Mouse (Mus musculus) hindbrain, embryonic 16.5 days (tissue): ENCODE measurements around the gene Rbpj. TPM values are rescaled to one million over a fixed set of nuclear protein-coding genes. Genes with fewer than 3 reads are reported as not detected.

ENCODE experiments used
- ATAC-seq: fragments of 200-750 bp; cut with Nextera tagmentation; 2 replicates; pipeline ENCODE4 v1.8.0; 2017; ENCODE audit warnings: moderate TSS enrichment, moderate library complexity
- H3K27ac ChIP-seq: fragments of 300-500 bp; sonication (generic); 2 replicates; pipeline ENCODE4 v1.5.1; 2014; ENCODE audit warnings: low read depth, mild to moderate bottlenecking, control low read depth, low read length, moderate library complexity
- H3K27me3 ChIP-seq: fragments of 300-500 bp; sonication (generic); replicated peaks from 2 replicates; pipeline ENCODE4 v1.6.1; 2014; ENCODE audit warnings: low read length; ENCODE audit not compliant: control insufficient read depth, insufficient read depth
- H3K36me3 ChIP-seq: fragments of 300-500 bp; sonication (generic); 2 replicates; pipeline ENCODE4 v1.6.1; 2014; ENCODE audit warnings: mild to moderate bottlenecking, low read length, moderate library complexity, mixed read lengths; ENCODE audit not compliant: control insufficient read depth, insufficient read depth
- H3K4me1 ChIP-seq: fragments of 300-500 bp; sonication (generic); 2 replicates; pipeline ENCODE4 v1.6.1; 2014; ENCODE audit warnings: low read depth, low read length; ENCODE audit not compliant: control insufficient read depth, insufficient read depth
- H3K4me2 ChIP-seq: fragments of 300-500 bp; sonication (generic); 2 replicates; pipeline ENCODE4 v1.6.1; 2014; ENCODE audit warnings: mild to moderate bottlenecking, low read length, control low read depth, moderate library complexity
- H3K4me3 ChIP-seq: fragments of 300-500 bp; sonication (generic); 2 replicates; pipeline ENCODE4 v1.5.1; 2014; ENCODE audit warnings: mild to moderate bottlenecking, low read length, control low read depth, moderate library complexity
- H3K9ac ChIP-seq: fragments of 300-500 bp; sonication (generic); 2 replicates; pipeline ENCODE4 v1.6.1; 2014; ENCODE audit warnings: low read depth, mild to moderate bottlenecking, control low read depth, low read length, moderate library complexity
- H3K9me3 ChIP-seq: fragments of 300-500 bp; sonication (generic); 2 replicates; pipeline ENCODE4 v1.6.1; 2014; ENCODE audit warnings: mild to moderate bottlenecking, low read length, moderate library complexity; ENCODE audit not compliant: control insufficient read depth
- WGBS: fragments of 180-500 bp; shearing (Covaris S2); extraction: QIAGEN DNeasy Blood & Tissue Kit; methylation state at CpG from one replicate; pipeline ENCODE4 v1.1.7; 2014; 5-methylcytosine and 5-hydroxymethylcytosine counted together
- polyA plus RNA-seq: library from polyadenylated mRNA; unstranded; fragments of >200 nt; fragmentation: Nextera tagmentation; extraction: Ambion mirVana; gene quantifications from 2 replicates; pipeline ENCODE4 v1.2.1, GENCODE M21; 2015

Rbpj gene
- polyA plus RNA-seq, 1 experiment from 2014 or later: 19.8 TPM

DNA sequence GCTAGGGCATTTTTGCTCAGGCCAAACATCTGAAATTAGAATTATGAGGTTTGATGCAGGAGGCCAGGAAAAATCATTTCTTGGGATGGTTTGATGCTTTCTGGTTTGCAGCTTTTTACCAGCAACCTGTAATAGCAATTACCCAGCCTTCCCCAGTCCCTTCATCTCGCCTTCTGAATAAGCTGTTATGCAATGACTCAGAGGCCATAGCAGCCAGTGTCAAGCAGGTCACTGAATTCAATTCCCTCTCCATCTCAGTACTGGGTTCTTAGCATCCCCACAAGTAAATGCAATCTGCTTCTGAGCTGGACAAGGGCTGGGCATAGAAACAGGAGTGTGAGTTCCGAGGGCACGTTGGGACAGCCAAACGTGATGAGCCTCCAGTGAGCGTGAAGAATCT lies 13.9 kb downstream of the Rbpj start:
- no peak overlapping the region for H3K4me2 ChIP-seq
- H3K27ac ChIP-seq: no peak overlapping the region
- 71% methylated on average over 5 of the region's 5 CpGs for whole genome bisulfite sequencing
- no peaks in the 10 kb centered on the region for H3K27me3 ChIP-seq
- no peak overlapping the region for H3K4me3 ChIP-seq
- H3K36me3 ChIP-seq: no peaks in the 10 kb centered on the region
- H3K4me1 ChIP-seq: no peaks in the 10 kb centered on the region
- no peak overlapping the region for H3K9ac ChIP-seq
- no peak for ATAC-seq
- no peaks in the 10 kb centered on the region for H3K9me3 ChIP-seq

DNA sequence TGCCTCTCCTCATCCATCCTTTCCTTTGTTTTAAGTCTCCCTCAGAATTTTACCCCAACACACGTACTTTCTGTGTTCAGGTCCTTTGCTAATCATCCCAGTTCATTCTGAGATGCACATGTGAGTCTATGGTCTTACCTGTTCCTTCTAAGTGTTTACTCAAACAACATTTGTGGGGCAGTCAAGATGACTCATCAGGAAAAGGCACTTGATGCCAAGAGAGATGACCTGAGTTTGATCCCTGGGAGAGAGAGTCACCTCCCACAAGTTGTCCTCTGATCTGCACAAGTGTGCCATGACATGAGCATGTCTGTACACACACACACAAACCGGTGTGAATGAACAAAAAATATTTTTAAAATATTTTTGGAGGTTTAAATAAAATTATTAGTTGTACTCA lies 15.1 kb downstream of the Rbpj start:
- Histone ChIP-seq H3K9ac (no peak overlapping the region), H3K4me2 (no peak overlapping the region), H3K27ac (no peak overlapping the region), H3K4me3 (no peak overlapping the region), H3K36me3 (no peaks in the 10 kb centered on the region), H3K9me3 (no peaks in the 10 kb centered on the region), H3K27me3 (no peaks in the 10 kb centered on the region), H3K4me1 (no peaks in the 10 kb centered on the region)
- WGBS: 91% methylated on average over 2 of the region's 2 CpGs
- ATAC-seq: no peak

DNA sequence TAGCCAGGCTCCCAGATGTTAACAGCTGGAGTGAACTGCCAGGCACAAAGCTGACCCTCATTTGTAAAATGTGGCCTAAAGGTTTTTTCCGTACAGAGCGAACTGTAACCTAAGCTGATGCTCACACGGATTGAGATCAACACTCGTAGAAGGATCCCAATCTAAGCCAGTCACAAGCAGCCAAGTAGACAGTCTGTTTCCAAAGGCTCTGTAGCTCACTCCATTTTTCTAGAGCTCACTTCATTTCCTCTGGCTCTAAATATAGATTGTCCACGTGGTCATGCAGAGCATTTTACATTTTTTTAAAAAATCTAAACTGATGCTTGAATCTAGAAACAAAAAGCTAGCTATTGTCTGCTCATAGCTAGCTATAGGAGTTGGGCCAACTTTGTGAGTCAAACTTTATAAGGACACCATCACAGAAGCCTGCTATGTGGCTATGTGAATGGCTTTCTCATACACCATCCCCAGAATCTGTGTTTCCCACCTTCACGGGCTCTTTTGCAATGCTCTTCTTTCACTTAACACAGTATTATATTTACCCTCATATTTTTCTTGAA lies 19.2 kb downstream of the Rbpj start:
- H3K36me3 ChIP-seq: no peaks in the 10 kb centered on the region
- H3K27ac ChIP-seq: no peak overlapping the region
- H3K4me2 ChIP-seq: no peak overlapping the region
- ATAC-seq: no peak
- no peak overlapping the region for H3K9ac ChIP-seq
- H3K4me1 ChIP-seq: no peaks in the 10 kb centered on the region
- H3K27me3 ChIP-seq: no peaks in the 10 kb centered on the region
- H3K9me3 ChIP-seq: no peaks in the 10 kb centered on the region
- H3K4me3 ChIP-seq: no peak overlapping the region
- WGBS: 83% methylated on average over 6 of the region's 6 CpGs

DNA sequence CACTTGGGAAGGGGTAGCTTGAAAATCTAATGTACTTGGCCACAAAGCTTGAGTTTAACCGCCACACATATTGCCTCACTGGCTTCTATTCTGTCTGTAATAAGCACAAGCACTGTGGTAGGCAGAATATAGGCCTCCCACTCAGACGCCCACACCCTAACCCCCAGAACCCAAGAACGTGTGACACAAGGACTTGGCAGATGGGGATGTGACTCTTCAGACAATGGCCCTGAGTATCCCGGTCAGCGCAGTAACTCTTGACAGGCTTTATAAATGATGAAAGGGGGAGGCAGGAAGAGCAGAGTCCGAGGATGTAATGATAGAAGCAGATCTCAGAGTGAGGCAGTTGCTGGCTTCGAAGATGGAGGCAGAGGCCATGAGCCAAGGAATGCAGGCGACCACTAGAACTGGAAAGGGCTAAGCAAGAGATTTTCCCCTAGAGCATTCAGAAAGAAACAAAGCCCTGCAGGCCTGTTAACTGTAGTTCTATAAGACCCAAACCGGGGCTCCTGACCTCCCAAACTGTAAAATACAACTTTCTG lies 20.1 kb downstream of the Rbpj start:
- Histone ChIP-seq H3K4me3 (no peak overlapping the region), H3K9me3 (no peaks in the 10 kb centered on the region), H3K27ac (no peak overlapping the region), H3K36me3 (no peaks in the 10 kb centered on the region), H3K9ac (no peak overlapping the region), H3K27me3 (no peaks in the 10 kb centered on the region), H3K4me1 (no peaks in the 10 kb centered on the region), H3K4me2 (no peak overlapping the region)
- WGBS: 70% methylated on average over 9 of the region's 9 CpGs
- no peak for ATAC-seq

DNA sequence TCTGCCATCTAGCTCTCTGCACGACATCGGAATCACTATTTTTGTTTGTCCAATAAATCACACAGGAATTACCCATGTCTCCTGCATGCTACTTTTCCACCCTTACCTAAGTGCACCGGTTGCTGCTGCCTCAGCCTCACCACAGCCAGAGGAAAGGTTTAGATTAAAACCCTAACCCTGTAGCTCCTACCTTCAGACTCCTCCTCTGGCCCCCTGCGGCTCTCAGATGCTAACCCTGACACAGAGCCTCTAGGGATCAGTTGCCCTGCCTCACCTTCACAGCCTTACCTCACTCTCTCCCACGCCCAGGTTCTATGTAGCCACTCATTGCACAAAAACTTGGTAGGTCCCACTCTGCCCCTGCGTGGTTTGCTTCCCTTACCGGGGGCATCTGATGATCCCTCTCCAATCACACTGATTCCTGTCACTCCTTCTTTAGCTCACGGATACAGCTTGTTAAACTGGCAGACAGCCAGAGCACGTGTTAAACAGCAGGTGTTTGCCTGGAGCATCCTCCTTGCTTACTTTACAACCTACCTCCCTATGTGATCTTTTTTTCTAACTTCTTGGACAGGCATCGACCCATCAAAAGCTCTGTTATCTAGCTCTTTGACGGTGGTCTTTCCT lies 21.1 kb downstream of the Rbpj start:
- H3K36me3 ChIP-seq: no peaks in the 10 kb centered on the region
- no peak overlapping the region for H3K27ac ChIP-seq
- H3K4me3 ChIP-seq: no peak overlapping the region
- no peak overlapping the region for H3K9ac ChIP-seq
- ATAC-seq: no peak
- 48% methylated on average over 11 of the region's 11 CpGs for WGBS
- H3K9me3 ChIP-seq: no peaks in the 10 kb centered on the region
- H3K4me1 ChIP-seq: no peaks in the 10 kb centered on the region
- H3K27me3 ChIP-seq: no peaks in the 10 kb centered on the region
- no peak overlapping the region for H3K4me2 ChIP-seq

DNA sequence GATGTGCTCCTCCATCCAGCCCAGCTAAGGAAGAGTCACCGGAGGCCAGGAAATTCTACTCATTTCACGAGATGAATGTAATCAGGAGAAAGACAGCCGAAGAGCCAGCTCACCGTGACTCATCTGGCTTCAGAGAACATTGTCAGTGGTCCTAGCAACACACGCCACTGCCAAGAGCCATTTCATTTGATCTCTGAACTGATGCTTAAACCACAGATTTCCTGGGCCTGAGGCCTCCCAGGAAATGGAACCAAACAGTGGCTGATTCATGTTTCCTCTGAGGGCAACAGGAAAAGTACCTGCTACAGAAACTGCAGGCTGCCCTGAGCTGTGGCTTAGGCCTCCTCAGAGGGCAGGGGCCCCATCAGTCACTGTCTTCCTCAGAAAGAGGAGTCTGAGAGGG lies 24.7 kb downstream of the Rbpj start:
- H3K4me3 ChIP-seq: no peak overlapping the region
- H3K9me3 ChIP-seq: no peaks in the 10 kb centered on the region
- H3K4me2 ChIP-seq: no peak overlapping the region
- no peak overlapping the region for H3K9ac ChIP-seq
- H3K27ac ChIP-seq: no peak overlapping the region
- WGBS: 52% methylated on average over 5 of the region's 5 CpGs
- no peak for ATAC-seq
- no peaks in the 10 kb centered on the region for H3K36me3 ChIP-seq
- no peaks in the 10 kb centered on the region for H3K4me1 ChIP-seq
- H3K27me3 ChIP-seq: no peaks in the 10 kb centered on the region

DNA sequence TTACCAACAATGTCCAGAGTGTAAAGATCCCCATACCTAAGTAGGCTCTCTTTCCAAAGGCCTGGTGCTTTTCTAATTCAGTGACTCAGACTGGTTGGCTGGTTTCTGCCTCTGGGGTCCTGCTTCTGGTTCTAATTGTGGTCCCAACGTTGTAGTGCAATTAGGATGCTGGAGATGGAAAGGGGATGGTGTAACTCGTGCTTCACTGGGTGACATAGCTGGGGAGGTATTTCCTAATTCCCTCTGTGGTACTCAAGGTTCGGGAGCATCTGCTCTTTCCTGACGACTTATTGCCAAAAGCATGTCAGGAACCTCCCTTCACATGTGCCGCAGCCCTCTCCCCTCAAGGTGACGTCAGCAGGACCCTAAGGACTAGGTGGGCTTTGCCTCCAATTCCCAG lies 27.8 kb downstream of the Rbpj start:
- Histone ChIP-seq H3K4me3 (no peak overlapping the region), H3K9ac (no peak overlapping the region), H3K36me3 (no peaks in the 10 kb centered on the region), H3K4me2 (no peak overlapping the region), H3K4me1 (no peaks in the 10 kb centered on the region), H3K9me3 (no peaks in the 10 kb centered on the region), H3K27me3 (no peaks in the 10 kb centered on the region), H3K27ac (no peak overlapping the region)
- ATAC-seq: no peak
- 68% methylated on average over 6 of the region's 6 CpGs for WGBS

DNA sequence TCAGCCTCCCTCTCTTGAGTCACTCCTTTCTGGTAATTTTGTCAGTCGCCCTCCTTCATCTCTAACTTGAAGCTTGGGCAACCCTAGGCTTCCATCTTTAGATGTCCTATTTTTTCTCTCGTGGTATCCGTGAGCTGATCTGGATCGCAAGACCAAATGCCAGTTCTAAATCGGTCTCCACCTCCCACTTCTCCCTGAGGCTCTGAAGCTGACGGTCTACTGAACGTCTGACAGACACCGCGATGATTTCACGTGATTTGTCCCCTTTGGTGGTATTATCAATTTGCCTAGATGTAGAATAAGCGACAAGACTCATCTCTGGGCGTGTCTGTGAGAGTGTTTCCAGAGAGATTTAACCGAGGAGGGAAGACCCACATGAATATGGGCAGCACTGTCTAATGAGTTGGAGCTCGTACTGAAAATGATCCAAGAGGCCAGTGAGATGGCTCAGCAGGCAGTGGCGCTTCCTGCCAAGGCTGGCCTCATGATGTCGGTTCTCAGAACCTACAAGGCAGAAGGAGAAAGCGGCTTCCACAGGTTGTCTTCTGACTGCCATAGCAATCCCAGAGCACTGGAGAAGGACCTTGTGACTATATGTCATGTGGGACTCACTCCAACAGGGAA lies 28.7 kb downstream of the Rbpj start:
- WGBS: 88% methylated on average over 17 of the region's 17 CpGs
- Histone ChIP-seq H3K9me3 (no peaks in the 10 kb centered on the region), H3K4me2 (no peak overlapping the region), H3K36me3 (no peaks in the 10 kb centered on the region), H3K9ac (no peak overlapping the region), H3K27ac (no peak overlapping the region), H3K27me3 (no peaks in the 10 kb centered on the region), H3K4me3 (no peak overlapping the region), H3K4me1 (no peaks in the 10 kb centered on the region)
- ATAC-seq: no peak

DNA sequence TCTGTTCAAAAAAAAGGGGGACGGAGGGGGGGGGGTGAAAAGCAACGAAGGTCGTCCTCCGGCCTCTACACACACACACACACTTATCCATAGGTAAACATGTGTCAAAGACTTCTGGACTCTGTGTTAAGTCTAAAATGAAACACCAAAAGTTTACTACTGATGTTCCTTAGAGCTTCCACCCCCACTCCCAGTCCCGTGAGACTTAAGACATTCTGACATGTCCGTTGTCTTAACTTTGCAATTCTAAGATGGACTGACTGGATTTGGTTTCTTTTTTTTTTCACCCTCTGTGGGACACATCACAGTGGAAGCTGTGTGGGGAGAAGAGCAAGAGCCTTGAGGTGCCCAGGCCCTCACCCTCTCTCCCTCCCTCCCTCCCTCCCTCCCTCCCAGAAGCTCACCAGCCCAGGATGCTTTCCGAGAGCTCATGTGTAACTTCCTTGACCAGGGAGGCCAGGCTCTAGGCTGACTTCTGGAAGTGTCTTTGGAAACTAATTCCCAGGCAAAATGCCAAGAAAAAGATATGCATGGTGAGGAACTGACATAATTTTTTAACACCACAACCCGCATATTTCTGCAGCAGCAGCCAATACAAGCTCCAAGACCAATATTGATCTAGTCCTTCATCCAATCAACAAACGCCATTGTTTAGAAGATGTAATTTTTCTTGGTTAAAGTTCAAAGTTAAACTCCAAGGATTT lies 31.0 kb downstream of the Rbpj start:
- no peaks in the 10 kb centered on the region for H3K36me3 ChIP-seq
- no peak overlapping the region for H3K9ac ChIP-seq
- H3K9me3 ChIP-seq: no peaks in the 10 kb centered on the region
- no peak overlapping the region for H3K4me3 ChIP-seq
- no peak overlapping the region for H3K4me2 ChIP-seq
- 82% methylated on average over 9 of the region's 9 CpGs for WGBS
- no peaks in the 10 kb centered on the region for H3K27me3 ChIP-seq
- ATAC-seq: no peak
- H3K4me1 ChIP-seq: no peaks in the 10 kb centered on the region
- H3K27ac ChIP-seq: no peak overlapping the region
